Mouse (Mus musculus) embryonic facial prominence, embryonic 13.5 days (tissue): Measurements from ENCODE around the gene Sh3glb2. TPM values are rescaled to one million over a fixed set of nuclear protein-coding genes. Genes with fewer than 3 reads are reported as not detected.

Source experiments
- ATAC-seq: fragments of 200-750 bp; cut with Nextera tagmentation; 2 replicates; pipeline ENCODE4 v1.8.0; 2017; ENCODE audit warnings: low read depth; ENCODE audit not compliant: insufficient number of reproducible peaks, insufficient read depth, low FRiP score, low TSS enrichment
- H3K27ac ChIP-seq: fragments of 300-500 bp; sonication (generic); 2 replicates; pipeline ENCODE4 v1.5.1; 2015; ENCODE audit warnings: moderate library complexity, mild to moderate bottlenecking, inconsistent platforms
- H3K27me3 ChIP-seq: fragments of 300-500 bp; sonication (generic); 2 replicates; pipeline ENCODE4 v1.6.1; 2015; ENCODE audit warnings: mild to moderate bottlenecking, inconsistent platforms
- H3K36me3 ChIP-seq: fragments of 300-500 bp; sonication (generic); 2 replicates; pipeline ENCODE4 v1.6.1; 2015; ENCODE audit warnings: mild to moderate bottlenecking, inconsistent platforms
- H3K4me1 ChIP-seq: fragments of 300-500 bp; sonication (generic); 2 replicates; pipeline ENCODE4 v1.6.1; 2015; ENCODE audit warnings: inconsistent platforms
- H3K4me2 ChIP-seq: fragments of 300-500 bp; sonication (generic); 2 replicates; pipeline ENCODE4 v1.6.1; 2015; ENCODE audit warnings: moderate library complexity, mild to moderate bottlenecking, inconsistent platforms
- H3K4me3 ChIP-seq: fragments of 300-500 bp; sonication (generic); 2 replicates; pipeline ENCODE4 v1.5.1; 2015; ENCODE audit warnings: mild to moderate bottlenecking, inconsistent platforms
- H3K9ac ChIP-seq: fragments of 300-500 bp; sonication (generic); 2 replicates; pipeline ENCODE4 v1.6.1; 2015; ENCODE audit warnings: mild to moderate bottlenecking, inconsistent platforms
- H3K9me3 ChIP-seq: fragments of 300-500 bp; sonication (generic); 2 replicates; pipeline ENCODE4 v1.6.1; 2016; ENCODE audit warnings: inconsistent platforms
- WGBS: fragments of 180-500 bp; shearing (Covaris S2); methylation state at CpG from one replicate; pipeline ENCODE4 v1.1.7; 2015; ENCODE audit warnings: mixed read lengths; 5-methylcytosine and 5-hydroxymethylcytosine counted together
- polyA plus RNA-seq: library from polyadenylated mRNA; unstranded; fragments of >200 nt; fragmentation: Nextera tagmentation; extraction: Ambion mirVana; gene quantifications from 2 replicates; pipeline ENCODE4 v1.2.1, GENCODE M21; 2015

The Sh3glb2 gene
- 84.8 and 85.8 TPM in 2 replicates for polyA plus RNA-seq

DNA sequence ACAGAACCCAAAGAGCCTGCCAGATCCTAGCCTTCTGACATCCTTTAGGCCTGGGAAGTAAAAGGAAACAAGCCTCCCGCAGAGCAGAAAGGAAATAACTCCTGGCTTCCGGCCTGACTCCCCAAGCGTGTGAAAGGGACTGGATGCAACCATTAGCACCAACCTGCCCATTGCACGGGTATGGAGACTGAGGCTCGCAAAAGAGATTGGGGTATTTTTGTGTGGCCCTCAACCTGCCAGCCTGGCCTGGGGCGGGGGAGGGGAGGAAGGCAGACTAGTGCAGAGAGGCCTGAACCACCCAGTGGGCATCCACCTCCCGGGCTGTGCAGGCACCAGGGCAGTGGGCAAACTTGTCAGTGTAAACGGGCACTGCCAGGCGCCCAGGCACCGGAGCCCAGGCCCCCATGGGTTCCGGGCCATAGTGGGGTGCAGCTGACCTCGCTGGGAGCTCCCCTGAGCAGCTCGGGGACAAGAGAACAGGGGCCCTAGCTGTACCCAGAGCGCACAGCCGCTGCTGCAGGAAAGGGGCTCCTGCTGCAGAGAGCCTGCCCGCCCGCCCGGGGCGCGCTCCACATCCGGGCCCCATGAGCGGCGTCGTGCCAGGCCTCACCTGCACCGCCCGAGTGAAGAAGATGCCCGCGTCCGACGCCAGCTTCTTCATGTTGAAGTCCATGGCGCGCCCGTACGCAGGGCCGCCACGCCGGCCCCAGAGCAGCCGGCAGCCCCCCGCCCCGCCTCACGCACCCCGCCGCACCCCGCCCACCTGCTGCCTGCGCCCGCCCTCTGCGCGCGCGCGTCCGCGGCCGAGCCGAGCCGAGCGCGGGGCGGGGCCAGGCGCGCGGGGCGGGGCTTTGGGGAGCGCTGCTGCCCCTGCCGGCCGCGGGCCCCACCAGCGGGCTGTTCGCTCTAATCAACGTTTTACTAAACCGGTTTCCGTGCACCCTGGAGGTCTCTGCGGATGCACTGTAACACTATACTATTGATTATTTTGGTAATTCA lies at the start of gene Sh3glb2:
TSS of gene Sh3glb2 (minus strand) at position 805 of the 999 bp plus-strand sequence.
- ATAC-seq: peak; percentile 61
- Histone ChIP-seq H3K4me1 (peaks cover 24% of the 10 kb centered on the region), H3K9ac (peak within 1 kb of the TSS; percentile 85), H3K27me3 (no peaks in the 10 kb centered on the region), H3K9me3 (no peaks in the 10 kb centered on the region), H3K4me2 (peak within 1 kb of the TSS; percentile 97), H3K4me3 (peak within 1 kb of the TSS; percentile 84), H3K36me3 (peaks cover 16% of the 10 kb centered on the region), H3K27ac (peak within 1 kb of the TSS; percentile 57)
- 2% methylated on average over 66 of the region's 73 CpGs for WGBS

DNA sequence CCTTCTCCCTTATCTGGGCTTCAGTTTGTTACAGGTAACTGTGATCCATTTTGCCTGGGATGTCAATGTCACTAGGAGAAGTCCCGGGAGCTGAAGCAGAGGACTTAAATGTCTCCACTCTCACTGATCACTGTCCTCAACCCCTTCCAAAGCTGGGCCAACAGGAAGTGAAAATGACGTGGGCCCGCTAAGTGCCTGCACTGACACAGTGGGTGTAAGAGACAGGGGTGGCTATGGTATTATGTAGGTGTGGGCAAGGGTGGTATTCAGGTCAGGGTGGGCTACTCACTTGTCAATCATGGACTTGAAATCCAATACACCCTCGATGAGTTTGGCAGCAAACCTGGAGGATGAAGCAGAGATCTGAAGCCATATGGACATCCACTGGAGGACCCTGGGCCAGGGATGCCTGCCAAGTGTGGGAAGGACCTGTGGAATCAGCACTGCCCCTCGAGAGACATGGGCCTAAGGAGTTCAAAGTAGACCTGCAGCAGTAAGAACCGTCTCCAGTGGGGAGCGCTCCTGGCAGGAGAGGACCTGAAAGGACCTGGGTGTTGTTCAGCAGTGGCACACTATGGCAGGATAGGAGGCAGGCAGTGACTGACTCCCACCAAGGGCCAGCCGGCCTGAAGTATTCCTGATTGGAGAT lies 49.4 kb upstream of the Sh3glb2 start:
- H3K27me3 ChIP-seq: no peaks in the 10 kb centered on the region

DNA sequence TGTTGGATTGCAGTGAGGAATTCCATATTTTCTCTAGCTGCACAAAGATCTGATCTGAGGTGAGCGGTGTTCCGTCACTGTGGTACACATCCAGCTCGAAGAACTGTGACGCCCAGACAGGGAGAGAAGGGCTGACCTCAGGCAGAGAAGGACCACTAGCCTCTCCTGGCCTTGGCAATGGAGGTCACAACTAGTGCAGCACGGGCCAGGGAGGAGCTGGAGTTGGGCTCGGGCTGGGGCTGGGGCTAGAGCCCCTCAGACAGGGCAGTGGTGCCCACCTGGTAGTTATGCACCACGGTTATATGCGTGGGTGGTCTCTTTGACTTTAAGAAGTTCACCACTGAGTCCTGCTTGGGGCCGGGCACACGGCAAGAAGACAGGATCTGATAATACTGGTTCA lies 48.6 kb upstream of the Sh3glb2 start:
- H3K27ac ChIP-seq: no peak overlapping the region
- no peaks in the 10 kb centered on the region for H3K9me3 ChIP-seq
- H3K36me3 ChIP-seq: peaks cover 69% of the 10 kb centered on the region
- H3K27me3 ChIP-seq: no peaks in the 10 kb centered on the region
- ATAC-seq: no peak
- H3K4me3 ChIP-seq: no peak overlapping the region
- no peak overlapping the region for H3K9ac ChIP-seq
- no peaks in the 10 kb centered on the region for H3K4me1 ChIP-seq
- WGBS: 90% methylated on average over 10 of the region's 10 CpGs
- no peak overlapping the region for H3K4me2 ChIP-seq

More for the DNA sequence above, 49.4 kb upstream of the Sh3glb2 start:
- Histone ChIP-seq H3K4me3 (no peak overlapping the region), H3K9me3 (no peaks in the 10 kb centered on the region), H3K36me3 (peaks cover 61% of the 10 kb centered on the region), H3K27ac (no peak overlapping the region), H3K4me2 (no peak overlapping the region), H3K9ac (no peak overlapping the region), H3K4me1 (peaks cover 1% of the 10 kb centered on the region)
- no peak for ATAC-seq
- 85% methylated on average over 8 of the region's 8 CpGs for WGBS

DNA sequence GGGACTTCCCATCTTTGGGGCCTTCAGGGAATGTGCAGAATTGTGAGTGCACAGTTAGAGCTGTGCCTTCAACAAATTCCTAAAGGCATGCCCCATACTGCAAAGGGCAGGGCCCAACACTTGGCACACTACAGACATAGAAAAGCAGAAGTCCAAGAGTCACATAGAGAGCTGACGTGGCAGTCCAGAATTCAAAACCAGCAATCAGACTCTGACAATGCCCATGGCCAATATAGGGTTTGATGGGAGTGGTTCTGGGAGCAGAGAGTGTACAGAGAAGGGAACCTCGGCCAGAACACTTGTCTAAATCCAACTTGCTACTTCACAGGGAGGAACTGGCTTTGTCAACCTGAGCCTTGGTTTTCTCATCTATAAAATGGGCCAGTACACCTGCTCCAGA lies 48.1 kb upstream of the Sh3glb2 start:
- Histone ChIP-seq H3K36me3 (peaks cover 75% of the 10 kb centered on the region), H3K9me3 (no peaks in the 10 kb centered on the region), H3K27me3 (no peaks in the 10 kb centered on the region), H3K4me3 (no peak overlapping the region), H3K9ac (no peak overlapping the region), H3K4me2 (no peak overlapping the region), H3K4me1 (no peaks in the 10 kb centered on the region), H3K27ac (no peak overlapping the region)
- no peak for ATAC-seq
- WGBS: 87% methylated on average over 2 of the region's 2 CpGs

DNA sequence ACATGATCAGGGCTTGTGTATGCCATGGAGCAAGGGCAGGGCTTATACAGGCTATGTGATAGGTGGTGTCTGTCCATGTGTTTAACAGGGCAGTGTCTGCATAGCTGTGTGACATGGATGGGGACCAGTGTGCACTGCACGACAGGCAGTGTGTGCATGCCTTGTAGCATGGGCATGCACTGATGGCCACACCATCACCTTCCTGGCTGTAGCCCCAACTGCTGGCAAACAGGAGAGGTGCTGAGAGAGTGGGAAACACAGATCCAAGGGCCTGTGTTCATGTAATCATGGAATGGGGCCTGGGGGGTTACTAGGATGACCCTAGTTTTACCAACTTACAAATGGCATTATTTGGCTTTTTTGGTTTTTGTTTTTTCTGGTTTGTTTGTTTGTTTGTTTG lies 44.7 kb upstream of the Sh3glb2 start:
- no peak for ATAC-seq
- Histone ChIP-seq H3K4me2 (no peak overlapping the region), H3K4me1 (no peaks in the 10 kb centered on the region), H3K36me3 (peaks cover 96% of the 10 kb centered on the region), H3K9ac (no peak overlapping the region), H3K4me3 (no peak overlapping the region), H3K9me3 (no peaks in the 10 kb centered on the region), H3K27me3 (no peaks in the 10 kb centered on the region), H3K27ac (no peak overlapping the region)
- WGBS: 95% methylated on average over 1 of the region's 1 CpGs

DNA sequence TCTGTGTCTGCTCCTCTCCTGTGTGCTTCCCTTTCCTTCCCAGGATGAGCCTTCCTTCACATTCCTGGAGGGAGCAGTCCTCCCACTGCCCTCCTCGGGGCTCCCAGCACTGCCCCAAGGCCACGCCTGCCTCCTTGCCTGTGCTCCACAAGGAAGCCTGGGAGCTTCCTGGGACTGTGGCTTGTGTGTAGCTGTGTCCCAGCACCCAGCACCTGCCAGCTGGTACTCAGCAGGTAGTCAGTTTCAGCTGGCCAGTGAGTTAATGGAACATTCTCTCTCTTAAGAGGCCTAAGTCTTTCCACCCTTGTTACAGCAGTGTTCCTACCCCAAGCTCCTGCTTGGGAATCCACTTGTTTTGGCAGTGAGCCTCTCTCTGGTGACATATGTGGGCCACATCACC lies 43.7 kb upstream of the Sh3glb2 start:
- no peak overlapping the region for H3K9ac ChIP-seq
- H3K27me3 ChIP-seq: no peaks in the 10 kb centered on the region
- no peaks in the 10 kb centered on the region for H3K4me1 ChIP-seq
- no peak overlapping the region for H3K4me2 ChIP-seq
- no peaks in the 10 kb centered on the region for H3K9me3 ChIP-seq
- 68% methylated on average over 2 of the region's 2 CpGs for WGBS
- no peak overlapping the region for H3K4me3 ChIP-seq
- H3K27ac ChIP-seq: no peak overlapping the region
- no peak for ATAC-seq
- peaks cover 96% of the 10 kb centered on the region for H3K36me3 ChIP-seq

DNA sequence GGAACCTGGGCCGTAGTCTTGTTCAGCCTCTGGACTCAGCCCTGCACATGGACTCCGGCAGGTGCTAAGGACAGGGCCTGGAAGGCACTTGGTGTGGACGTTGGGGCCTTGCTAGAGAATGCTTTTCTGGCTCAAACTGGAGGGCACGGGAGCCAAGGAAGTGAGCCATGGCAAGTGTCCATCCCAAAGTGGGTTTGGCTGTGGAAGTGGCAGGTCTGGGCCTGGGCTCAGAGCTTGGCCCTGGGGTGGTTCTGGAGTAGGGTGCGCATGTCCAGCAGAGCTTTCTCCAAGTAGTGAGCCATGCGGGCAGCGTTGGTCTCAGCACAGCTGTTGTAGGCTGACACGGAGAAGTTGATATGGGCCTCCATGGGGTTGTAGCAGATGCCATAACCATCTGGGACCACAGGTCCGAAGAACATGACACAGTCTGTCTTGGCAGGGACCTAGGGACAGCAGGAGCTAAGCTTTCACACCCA lies 43.3 kb upstream of the Sh3glb2 start:
- H3K27me3 ChIP-seq: no peaks in the 10 kb centered on the region
- no peak for ATAC-seq
- no peak overlapping the region for H3K9ac ChIP-seq
- H3K9me3 ChIP-seq: no peaks in the 10 kb centered on the region
- H3K4me3 ChIP-seq: no peak overlapping the region
- H3K4me2 ChIP-seq: no peak overlapping the region
- H3K27ac ChIP-seq: no peak overlapping the region
- peaks cover 96% of the 10 kb centered on the region for H3K36me3 ChIP-seq
- H3K4me1 ChIP-seq: no peaks in the 10 kb centered on the region
- WGBS: 89% methylated on average over 9 of the region's 9 CpGs

DNA sequence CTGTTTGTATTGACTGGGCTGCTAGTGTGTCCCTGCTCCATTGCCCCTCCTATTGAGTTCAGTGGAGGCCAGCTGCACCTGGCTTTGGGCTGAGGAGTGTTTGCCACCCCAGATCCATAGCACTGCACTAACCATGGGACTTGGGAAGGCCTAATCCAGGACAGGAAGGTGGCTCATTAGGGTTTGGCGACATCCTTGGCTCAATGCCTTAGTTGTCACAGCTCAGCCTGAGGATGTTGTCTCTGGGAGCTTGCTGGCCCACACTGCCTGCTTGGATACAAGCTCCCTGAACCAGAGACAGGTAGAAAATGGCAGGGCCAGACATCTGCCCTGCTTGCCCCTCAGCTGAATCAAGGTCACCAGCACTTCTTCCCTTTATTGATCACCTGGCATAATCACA lies 42.4 kb upstream of the Sh3glb2 start:
- H3K9ac ChIP-seq: no peak overlapping the region
- ATAC-seq: no peak
- 84% methylated on average over 1 of the region's 1 CpGs for WGBS
- H3K27me3 ChIP-seq: no peaks in the 10 kb centered on the region
- peaks cover 96% of the 10 kb centered on the region for H3K36me3 ChIP-seq
- no peak overlapping the region for H3K4me2 ChIP-seq
- H3K9me3 ChIP-seq: no peaks in the 10 kb centered on the region
- no peaks in the 10 kb centered on the region for H3K4me1 ChIP-seq
- H3K27ac ChIP-seq: no peak overlapping the region
- H3K4me3 ChIP-seq: no peak overlapping the region

DNA sequence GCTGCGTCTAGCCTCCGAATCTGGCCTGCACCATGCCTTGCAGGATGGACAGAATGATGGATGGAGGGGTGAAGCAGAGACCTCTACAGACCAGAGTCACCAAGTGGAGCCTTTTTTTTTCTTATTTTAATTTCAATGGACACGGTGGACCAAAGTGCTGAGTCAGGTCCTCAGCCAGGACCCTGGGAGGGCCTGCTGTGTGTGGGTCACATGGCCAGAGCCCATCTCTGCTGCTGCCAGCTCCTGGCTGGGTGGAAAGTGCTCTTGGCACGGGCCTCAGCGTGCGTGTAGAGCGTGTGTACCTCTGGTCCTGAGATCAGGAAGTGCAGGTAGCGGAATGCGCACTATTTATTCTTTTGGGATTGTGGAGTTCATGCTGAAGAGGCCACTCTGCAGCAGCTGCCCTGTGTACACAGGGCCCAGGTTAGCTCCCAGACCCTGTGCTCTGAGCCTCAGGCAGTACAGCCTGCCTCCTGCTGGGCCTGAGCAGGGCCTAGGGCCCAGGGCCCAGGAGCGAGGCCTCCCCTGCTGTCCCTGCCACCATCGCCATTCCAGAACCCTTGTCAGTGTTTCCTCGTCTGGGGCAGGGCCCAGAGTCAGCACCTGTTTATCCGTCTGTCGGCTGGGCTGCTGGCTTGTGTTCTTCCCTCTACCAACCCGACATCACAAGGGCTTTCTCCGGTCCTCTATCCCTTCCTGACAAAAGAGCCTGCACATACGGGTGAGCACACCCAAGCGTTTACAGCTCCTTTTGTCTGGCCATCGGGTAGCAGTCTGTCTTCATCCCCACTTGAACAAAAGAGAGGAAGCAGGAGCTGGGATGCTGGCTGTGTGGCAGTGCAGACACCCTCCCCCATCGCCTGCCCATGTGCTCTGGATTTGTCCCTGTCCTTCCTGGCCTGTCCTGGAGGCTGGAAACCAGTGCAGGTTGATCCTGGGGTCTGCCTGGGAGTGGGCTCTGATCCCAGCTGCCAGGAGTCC lies 40.3 kb upstream of the Sh3glb2 start:
- Histone ChIP-seq H3K4me2 (no peak overlapping the region), H3K4me3 (no peak overlapping the region), H3K9ac (0 out of 2 replicates have a peak overlapping the region, but pooled peaks have one; percentile 21), H3K9me3 (no peaks in the 10 kb centered on the region), H3K27me3 (no peaks in the 10 kb centered on the region), H3K4me1 (no peaks in the 10 kb centered on the region), H3K36me3 (peaks cover 88% of the 10 kb centered on the region), H3K27ac (no peak overlapping the region)
- ATAC-seq: no peak
- WGBS: 52% methylated on average over 20 of the region's 20 CpGs

DNA sequence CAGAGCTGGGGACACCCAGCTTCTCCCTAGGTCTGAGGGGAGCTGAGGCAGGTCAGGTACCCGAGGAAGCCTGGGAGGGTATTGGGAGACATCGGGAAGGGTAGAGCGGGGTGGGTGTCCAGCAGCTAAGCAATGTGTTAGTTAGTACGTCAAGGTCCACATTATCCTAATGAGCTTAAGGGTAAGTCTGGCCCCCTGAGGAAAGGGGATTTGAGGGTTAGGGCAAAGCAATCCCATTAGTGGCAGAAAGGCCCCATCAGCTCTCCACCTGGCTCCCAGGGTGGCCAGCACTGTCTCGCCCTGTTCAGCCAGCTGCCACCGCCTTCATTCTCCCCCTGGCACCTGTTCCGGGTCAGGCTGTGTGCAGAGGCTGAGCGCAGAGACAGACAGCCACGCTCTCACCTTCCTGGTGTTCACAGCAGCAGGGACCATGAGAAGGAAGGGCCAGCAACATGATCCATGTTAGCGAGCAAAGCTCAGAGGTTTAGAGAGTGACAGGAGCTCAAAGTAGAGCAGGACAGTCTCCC lies 38.9 kb upstream of the Sh3glb2 start:
- Histone ChIP-seq H3K4me1 (peaks cover 11% of the 10 kb centered on the region), H3K4me3 (no peak overlapping the region), H3K9me3 (no peaks in the 10 kb centered on the region), H3K27ac (no peak overlapping the region), H3K4me2 (no peak overlapping the region), H3K27me3 (no peaks in the 10 kb centered on the region), H3K9ac (no peak overlapping the region), H3K36me3 (peaks cover 81% of the 10 kb centered on the region)
- ATAC-seq: no peak
- 73% methylated on average over 10 of the region's 10 CpGs for WGBS

DNA sequence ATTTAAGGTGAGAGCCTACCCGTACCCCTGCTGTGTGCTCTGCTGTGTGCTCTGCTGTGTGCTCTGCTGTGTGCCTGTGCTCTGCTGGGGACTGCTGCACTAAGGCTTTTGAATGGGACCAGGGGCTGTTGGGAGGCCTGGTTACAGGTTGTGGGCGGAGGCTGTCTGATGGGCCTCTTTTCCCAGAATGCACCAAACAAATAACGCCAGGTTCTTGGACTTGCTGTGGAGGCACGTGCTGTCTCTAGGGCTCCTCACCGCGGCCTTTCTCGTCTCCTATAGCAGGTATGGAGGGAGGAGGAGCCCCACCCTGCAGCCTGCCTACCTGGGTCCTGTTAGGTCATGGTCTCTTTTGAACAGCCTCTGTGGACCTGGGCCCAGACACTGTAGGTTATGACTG lies 37.1 kb upstream of the Sh3glb2 start:
- WGBS: 88% methylated on average over 7 of the region's 7 CpGs

More for the DNA sequence above, 37.1 kb upstream of the Sh3glb2 start:
- no peaks in the 10 kb centered on the region for H3K27me3 ChIP-seq
- no peak overlapping the region for H3K9ac ChIP-seq
- peaks cover 20% of the 10 kb centered on the region for H3K4me1 ChIP-seq
- H3K4me3 ChIP-seq: no peak overlapping the region
- H3K4me2 ChIP-seq: no peak overlapping the region
- no peak overlapping the region for H3K27ac ChIP-seq
- no peak for ATAC-seq
- peaks cover 63% of the 10 kb centered on the region for H3K36me3 ChIP-seq
- H3K9me3 ChIP-seq: no peaks in the 10 kb centered on the region
